Mouse (Mus musculus): Measurements from ENCODE around the gene Mrgprb2.

Mrgprb2 gene

GRCm38 (mm10) chr7:48557986-48558385 is at the start of gene Mrgprb2:
Gene Mrgprb2 (minus strand): TSS chr7:48558086.
- DNase-seq (ENCODE audit: low spot score in 2 of 2): no peak
